Mouse (Mus musculus): Measurements from ENCODE around the gene St6galnac5. TPM values are rescaled to one million over a fixed set of nuclear protein-coding genes. Genes with fewer than 3 reads are reported as not detected.

The St6galnac5 gene
- polyA plus RNA-seq, 1 experiment from 2014 or later: 19.3 TPM

DNA sequence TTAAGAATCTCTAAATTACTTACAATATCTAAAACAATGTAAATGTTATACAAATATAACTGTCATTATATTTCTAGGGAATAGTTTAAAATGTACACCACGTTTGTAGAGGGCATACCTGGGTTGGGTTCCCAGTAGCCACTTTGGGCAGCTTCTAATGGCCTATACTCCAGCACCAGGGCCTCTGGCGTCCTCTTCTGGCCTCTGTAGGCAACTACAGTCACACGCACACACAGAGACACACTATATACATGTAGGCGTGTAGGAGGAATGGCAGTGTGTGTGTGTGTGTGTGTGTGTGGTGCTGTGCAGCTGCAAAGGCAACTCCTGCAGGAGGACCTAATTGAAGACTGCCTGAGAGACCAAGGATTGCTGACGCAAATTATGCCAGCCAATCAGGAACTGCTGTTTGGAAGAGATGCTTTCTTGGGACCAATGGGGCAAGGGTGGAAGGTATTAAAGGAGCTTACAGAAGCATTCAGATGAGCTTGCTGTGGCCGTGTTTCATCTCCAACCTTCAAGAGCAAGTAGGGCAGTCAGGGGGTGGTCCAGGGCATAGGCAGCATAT lies 106.2 kb downstream of the St6galnac5 start:
- no peak overlapping the region for H3K4me3 ChIP-seq
- no peaks in the 10 kb centered on the region for H3K27me3 ChIP-seq
- no peaks in the 10 kb centered on the region for H3K36me3 ChIP-seq
- H3K4me1 ChIP-seq (replicated peaks): peaks cover 34% of the 10 kb centered on the region; the same call in 1 of the 2 replicates
- H3K9ac ChIP-seq: no peak overlapping the region
- 87% methylated on average over 6 of the region's 6 CpGs for WGBS
- H3K27ac ChIP-seq (replicated peaks): no peak overlapping the region
- ATAC-seq (ENCODE audit: low FRiP score, low read depth): no peak
- no peaks in the 10 kb centered on the region for H3K9me3 ChIP-seq
- no peak overlapping the region for H3K4me2 ChIP-seq

DNA sequence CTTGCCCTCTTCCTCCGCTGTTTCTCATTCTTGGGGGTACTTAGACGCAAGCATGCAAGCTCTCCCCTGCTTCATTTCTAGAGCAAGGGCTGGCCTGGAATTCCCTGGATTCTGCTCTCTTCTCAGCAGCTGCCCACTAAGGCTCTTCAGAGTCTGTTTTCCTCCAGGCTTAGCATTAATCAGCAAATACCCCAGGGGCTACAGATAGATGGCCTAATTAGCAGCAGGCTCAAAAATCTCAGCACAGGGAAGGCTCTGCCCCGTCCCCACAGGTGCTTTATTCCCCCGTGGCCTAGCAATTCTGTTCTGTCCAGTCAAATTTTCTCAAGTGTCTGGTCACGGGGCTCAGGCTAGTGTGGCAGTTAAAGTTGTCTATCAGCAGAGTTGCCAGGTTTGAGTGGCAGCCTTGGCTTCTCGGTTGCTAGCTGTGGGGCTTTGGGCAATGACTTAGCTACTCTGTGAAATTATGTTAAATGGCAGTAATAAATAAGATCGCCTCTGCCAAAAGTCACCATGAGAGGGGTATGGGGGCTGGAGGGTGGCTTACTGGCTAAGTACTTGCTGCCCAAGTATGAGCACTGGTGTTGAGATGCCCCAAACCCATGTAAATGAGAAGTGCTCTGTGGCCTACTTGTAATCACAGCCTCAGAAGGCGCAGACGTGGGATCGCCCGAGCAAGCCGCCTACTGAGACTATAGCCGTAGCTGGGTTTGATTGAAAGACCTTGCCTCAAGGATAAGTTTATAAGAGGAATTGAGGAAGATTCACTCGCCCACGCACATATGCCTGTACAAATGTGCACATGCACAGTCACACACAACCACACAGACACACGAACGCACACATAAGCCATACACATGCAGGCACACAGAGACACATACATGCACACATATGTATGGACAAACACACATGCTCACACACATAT lies 107.4 kb downstream of the St6galnac5 start:
- peaks cover 25% of the 10 kb centered on the region; the same call in 1 of the 2 replicates for H3K4me1 ChIP-seq (replicated peaks)
- no peaks in the 10 kb centered on the region for H3K27me3 ChIP-seq
- H3K36me3 ChIP-seq: no peaks in the 10 kb centered on the region
- 70% methylated on average over 17 of the region's 17 CpGs for WGBS
- H3K9me3 ChIP-seq: no peaks in the 10 kb centered on the region
- no peak overlapping the region for H3K4me2 ChIP-seq
- H3K9ac ChIP-seq: no peak overlapping the region
- no peak overlapping the region for H3K27ac ChIP-seq (replicated peaks)
- H3K4me3 ChIP-seq: no peak overlapping the region
- ATAC-seq (ENCODE audit: low FRiP score, low read depth): no peak

DNA sequence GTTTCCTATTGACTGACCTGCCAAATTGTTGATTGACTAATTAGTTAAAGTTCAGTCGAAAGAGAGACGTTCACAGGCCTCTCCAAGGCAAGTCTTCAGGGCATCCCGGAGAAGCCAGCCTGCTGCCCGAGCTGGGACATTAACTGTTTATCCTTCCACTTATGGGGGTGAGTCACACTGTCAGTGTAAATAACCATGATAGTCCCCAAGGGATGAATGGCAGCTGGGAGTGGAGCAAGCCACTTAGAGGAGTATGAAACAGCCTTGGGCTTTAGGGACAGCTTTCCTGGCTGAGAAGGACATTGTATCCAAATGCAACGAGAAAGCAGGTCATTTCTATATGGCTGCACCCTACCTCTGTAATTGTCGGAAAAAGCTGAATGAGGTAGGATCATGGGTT lies 109.5 kb downstream of the St6galnac5 start:
- no peaks in the 10 kb centered on the region for H3K27me3 ChIP-seq
- WGBS: 32% methylated on average over 6 of the region's 6 CpGs
- no peak overlapping the region for H3K4me3 ChIP-seq
- H3K4me2 ChIP-seq: no peak overlapping the region
- H3K9me3 ChIP-seq: no peaks in the 10 kb centered on the region
- H3K27ac ChIP-seq (replicated peaks): 0 out of 2 replicates have a peak overlapping the region, but pooled peaks have one; percentile 2
- H3K36me3 ChIP-seq: no peaks in the 10 kb centered on the region
- ATAC-seq (ENCODE audit: low FRiP score, low read depth): no peak
- H3K4me1 ChIP-seq (replicated peaks): peaks cover 25% of the 10 kb centered on the region; the same call in 1 of the 2 replicates
- H3K9ac ChIP-seq: no peak overlapping the region

DNA sequence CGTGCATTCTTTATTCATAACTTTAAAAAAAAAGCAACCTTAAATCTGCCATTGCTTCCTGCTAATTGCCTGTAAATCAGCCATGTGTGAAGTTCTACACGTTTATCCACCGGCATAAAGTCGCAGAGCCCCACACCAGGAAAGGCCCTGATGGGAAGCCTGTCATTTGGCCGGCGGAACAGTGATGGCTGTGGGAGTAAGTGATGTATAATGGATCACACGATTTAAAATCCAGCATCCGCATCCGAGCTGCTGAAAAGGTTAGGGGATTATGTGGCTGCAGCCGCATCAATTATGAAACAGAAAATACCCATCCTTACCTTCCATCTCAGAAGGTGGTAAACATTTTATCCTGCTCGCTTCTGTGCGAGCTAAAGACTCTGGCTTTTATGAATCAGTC lies 110.0 kb downstream of the St6galnac5 start:
- no peak overlapping the region for H3K4me3 ChIP-seq
- no peak for ATAC-seq (ENCODE audit: low FRiP score, low read depth)
- H3K36me3 ChIP-seq: no peaks in the 10 kb centered on the region
- H3K9me3 ChIP-seq: no peaks in the 10 kb centered on the region
- H3K9ac ChIP-seq: no peak overlapping the region
- peak overlapping the region; percentile 2; the same call in 1 of the 2 replicates for H3K27ac ChIP-seq (replicated peaks)
- H3K27me3 ChIP-seq: no peaks in the 10 kb centered on the region
- no peak overlapping the region for H3K4me2 ChIP-seq
- WGBS: 41% methylated on average over 12 of the region's 12 CpGs
- H3K4me1 ChIP-seq (replicated peaks): peaks cover 24% of the 10 kb centered on the region; the same call in 1 of the 2 replicates

DNA sequence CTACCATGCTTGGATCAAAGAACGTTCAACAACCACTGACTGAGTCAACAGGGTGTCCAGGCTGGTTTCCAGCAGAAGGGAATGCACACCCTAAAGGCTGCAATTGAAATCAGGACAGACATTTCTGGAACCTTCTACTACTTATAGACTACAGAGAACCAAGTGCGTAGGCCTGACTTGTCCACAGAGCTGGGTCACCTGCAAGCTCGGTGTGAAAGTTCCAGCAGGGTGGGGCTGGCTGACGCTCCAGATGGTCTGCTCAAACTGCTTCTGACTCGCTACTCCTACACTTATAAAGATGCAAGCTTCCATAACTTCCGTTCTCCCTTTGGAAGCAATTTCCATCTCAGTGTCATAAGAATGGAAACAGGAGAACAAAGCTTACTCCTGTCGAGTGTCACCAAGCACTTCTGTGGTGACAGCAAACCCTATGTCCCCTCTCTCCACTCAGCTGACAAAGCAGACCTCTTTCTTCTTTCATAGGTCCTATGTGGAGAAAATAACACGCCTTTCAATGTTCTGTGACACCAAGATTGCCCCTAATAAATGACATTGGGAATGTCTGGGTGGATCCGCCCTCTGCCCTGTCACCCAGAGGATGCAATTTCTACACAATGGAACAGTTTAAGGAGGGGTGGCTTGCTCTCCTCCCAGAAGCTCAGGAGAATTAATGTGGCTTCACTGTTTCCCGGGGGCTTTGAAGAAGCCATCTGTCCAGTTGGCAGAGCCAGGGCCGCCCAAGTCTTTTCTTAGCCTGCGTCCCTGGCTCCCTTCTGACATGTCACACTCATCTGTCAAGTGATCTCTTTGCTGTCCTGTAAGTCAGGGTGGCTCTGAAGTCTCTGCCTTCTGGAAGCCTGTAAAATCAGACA lies 114.2 kb downstream of the St6galnac5 start:
- peaks cover 17% of the 10 kb centered on the region; the same call in 1 of the 2 replicates for H3K4me1 ChIP-seq (replicated peaks)
- no peaks in the 10 kb centered on the region for H3K9me3 ChIP-seq
- H3K27ac ChIP-seq (replicated peaks): no peak overlapping the region
- H3K4me2 ChIP-seq: no peak overlapping the region
- H3K9ac ChIP-seq: no peak overlapping the region
- no peak overlapping the region for H3K4me3 ChIP-seq
- H3K27me3 ChIP-seq: no peaks in the 10 kb centered on the region
- ATAC-seq (ENCODE audit: low FRiP score, low read depth): no peak
- no peaks in the 10 kb centered on the region for H3K36me3 ChIP-seq
- WGBS: 44% methylated on average over 12 of the region's 12 CpGs

DNA sequence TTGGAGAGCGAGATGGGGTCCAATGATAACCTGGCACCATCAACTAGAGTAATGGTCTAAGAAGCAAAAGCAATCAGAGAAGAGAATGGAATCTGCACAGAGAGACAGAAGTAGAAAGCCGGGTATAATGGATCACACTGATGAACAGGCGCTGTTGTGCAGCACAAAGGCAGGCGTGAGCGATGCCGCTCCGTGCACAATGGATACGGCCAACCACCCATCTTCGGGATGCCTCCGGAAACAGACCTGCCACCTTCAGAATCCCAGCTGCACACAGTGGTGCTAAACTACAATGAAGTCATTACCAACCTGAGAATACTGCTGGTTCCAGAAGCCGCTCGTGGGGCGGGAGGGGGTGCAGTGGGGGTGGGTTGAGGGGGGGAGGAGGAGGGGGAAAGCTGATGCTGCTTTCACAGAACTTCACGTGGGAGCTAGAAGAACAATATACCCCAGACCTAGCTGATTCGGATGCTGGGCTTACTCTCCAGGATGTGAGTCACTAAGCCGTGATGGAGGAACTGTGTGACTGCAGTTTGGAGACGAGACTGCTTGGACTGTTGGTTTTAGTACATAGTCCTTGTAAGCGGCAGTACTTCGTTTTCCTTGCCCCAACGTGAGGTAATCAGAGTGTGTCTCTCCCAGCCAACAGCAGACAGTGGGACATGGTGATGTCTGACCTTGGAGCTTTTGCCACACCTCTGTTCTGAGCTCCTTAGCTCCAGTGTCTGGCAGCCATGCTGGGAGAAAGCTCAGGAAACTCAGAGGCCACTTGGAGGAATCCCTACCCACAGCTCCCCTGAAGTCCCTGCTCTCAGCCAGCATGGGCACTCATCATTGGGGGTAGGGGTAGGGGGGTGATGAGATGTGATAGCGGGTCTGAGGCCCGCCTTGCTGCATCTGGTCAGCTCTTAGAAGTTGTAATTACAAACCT lies 115.7 kb downstream of the St6galnac5 start:
- Histone ChIP-seq H3K4me2 (peak overlapping the region; percentile 38), H3K36me3 (no peaks in the 10 kb centered on the region), H3K4me1 (replicated peaks) (peaks cover 5% of the 10 kb centered on the region; the same call in 1 of the 2 replicates), H3K27ac (replicated peaks) (peak overlapping the region; percentile 40), H3K9me3 (no peaks in the 10 kb centered on the region), H3K4me3 (no peak overlapping the region), H3K9ac (no peak overlapping the region), H3K27me3 (no peaks in the 10 kb centered on the region)
- WGBS: 59% methylated on average over 22 of the region's 22 CpGs
- peak; percentile 65; the same call in 1 of the 2 replicates for ATAC-seq (ENCODE audit: low FRiP score, low read depth)

DNA sequence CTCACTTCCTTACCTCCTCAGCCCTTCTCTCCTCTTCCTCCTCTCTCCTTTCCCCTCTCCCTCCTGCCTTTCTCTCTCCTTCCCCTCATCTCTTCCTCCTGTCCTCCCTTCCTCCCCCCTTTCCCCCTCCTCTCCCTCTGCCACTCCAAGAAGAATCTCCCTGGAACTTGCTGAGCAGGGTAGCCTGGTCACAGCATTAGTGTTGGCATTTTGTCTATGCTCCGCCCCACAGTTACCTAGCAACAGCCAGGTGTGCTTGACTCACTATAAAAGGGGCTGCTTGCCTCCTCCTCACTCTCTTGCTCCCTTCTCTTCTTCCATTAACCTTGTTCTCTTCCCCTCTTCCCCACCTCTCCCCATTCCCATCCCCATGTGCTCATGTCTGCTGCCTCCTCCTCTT lies 120.1 kb downstream of the St6galnac5 start:
- no peak overlapping the region for H3K4me3 ChIP-seq
- WGBS: 55% methylated on average over 1 of the region's 1 CpGs
- H3K4me1 ChIP-seq (replicated peaks): peaks cover 5% of the 10 kb centered on the region; the same call in 1 of the 2 replicates
- no peaks in the 10 kb centered on the region for H3K9me3 ChIP-seq
- H3K27me3 ChIP-seq: no peaks in the 10 kb centered on the region
- H3K36me3 ChIP-seq: no peaks in the 10 kb centered on the region
- no peak overlapping the region for H3K9ac ChIP-seq
- H3K4me2 ChIP-seq: no peak overlapping the region
- H3K27ac ChIP-seq (replicated peaks): no peak overlapping the region
- no peak for ATAC-seq (ENCODE audit: low FRiP score, low read depth)

DNA sequence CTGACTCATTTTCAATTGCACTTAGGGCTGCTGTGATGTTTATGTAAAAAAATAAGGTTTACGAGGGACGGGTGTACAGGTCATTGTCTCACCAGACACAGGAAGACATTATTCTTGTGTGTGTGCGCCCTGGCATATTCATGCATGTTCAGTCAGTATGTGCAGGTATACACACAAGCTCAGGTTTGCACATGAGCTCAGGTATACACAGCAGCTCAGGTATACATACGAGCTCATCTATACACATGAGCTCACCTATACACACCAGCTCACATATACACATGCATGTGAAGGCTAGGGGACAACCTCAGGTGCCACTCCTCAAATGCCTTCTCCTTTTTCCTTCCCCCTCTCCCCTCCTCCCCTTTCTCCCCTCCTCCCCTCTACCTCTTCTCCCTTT lies 120.6 kb downstream of the St6galnac5 start:
- WGBS: 79% methylated on average over 4 of the region's 4 CpGs
- Histone ChIP-seq H3K4me2 (no peak overlapping the region), H3K4me3 (no peak overlapping the region), H3K36me3 (no peaks in the 10 kb centered on the region), H3K27me3 (no peaks in the 10 kb centered on the region), H3K9ac (no peak overlapping the region), H3K4me1 (replicated peaks) (peaks cover 4% of the 10 kb centered on the region), H3K27ac (replicated peaks) (no peak overlapping the region), H3K9me3 (no peaks in the 10 kb centered on the region)
- ATAC-seq (ENCODE audit: low FRiP score, low read depth): no peak

DNA sequence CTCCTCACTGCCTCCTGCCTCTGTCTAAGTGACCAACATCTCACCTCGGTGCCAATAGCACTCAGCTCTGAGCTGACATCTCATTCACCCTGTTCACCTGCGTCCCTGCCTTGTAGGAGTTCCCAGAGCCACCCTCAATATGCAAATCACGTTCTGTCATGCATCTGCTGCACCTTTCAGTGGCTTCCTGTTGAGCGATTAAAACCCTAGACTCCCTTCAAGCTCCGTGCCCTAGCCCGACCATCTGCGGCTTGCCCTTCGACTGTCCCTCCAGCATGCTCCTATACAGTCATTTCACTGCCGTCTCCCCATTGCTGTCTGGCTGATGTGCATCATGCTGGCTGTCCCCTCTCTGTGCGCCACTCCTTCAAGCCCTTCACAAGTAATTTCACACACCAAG lies 126.0 kb downstream of the St6galnac5 start:
- Histone ChIP-seq H3K27me3 (no peaks in the 10 kb centered on the region), H3K9me3 (no peaks in the 10 kb centered on the region), H3K4me1 (replicated peaks) (peaks cover 18% of the 10 kb centered on the region), H3K4me2 (no peak overlapping the region), H3K4me3 (no peak overlapping the region), H3K36me3 (no peaks in the 10 kb centered on the region), H3K9ac (no peak overlapping the region), H3K27ac (replicated peaks) (peak overlapping the region; percentile 35; the same call in 1 of the 2 replicates)
- ATAC-seq (ENCODE audit: low FRiP score, low read depth): peak; percentile 40; the same call in 1 of the 2 replicates
- WGBS: 30% methylated on average over 10 of the region's 10 CpGs

DNA sequence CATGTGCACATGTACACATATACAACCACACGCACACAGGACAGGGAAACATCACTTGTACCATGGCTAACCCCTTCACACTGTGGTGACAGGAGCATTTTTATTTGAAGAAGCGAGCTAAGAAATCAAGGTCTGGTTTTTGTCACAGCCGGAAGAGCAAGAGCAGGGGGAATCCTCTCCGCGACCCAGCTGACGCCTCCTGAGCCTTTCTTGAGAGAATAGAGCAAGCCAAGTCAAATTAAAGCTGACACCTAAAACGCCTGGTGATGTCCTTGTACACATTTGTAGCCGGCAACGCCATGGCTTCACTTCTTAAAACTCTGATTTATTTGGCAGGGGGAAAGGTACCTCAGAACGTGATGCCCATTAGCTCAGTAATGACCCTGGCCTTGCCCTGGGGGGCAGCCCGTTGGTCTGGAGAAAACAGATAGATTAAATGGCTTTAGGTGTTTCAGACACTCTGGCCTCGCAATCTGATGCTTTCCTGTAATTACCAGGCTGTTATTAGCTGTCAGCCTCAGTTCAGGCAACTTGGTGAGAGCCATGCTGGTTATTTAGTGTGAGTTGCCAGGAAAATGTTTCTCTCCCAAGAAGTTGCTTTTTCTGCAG lies 126.9 kb downstream of the St6galnac5 start:
- Histone ChIP-seq H3K9ac (no peak overlapping the region), H3K4me2 (no peak overlapping the region), H3K27ac (replicated peaks) (no peak overlapping the region), H3K4me1 (replicated peaks) (peaks cover 18% of the 10 kb centered on the region), H3K4me3 (no peak overlapping the region), H3K9me3 (no peaks in the 10 kb centered on the region), H3K36me3 (no peaks in the 10 kb centered on the region), H3K27me3 (no peaks in the 10 kb centered on the region)
- WGBS: 44% methylated on average over 12 of the region's 12 CpGs
- ATAC-seq (ENCODE audit: low FRiP score, low read depth): no peak
